Mouse (Mus musculus): ENCODE results near the gene Prelid1.
A peak's percentile ranks its signal among the peaks of the same experiment; 100 is the strongest.

Gene Prelid1

DNA sequence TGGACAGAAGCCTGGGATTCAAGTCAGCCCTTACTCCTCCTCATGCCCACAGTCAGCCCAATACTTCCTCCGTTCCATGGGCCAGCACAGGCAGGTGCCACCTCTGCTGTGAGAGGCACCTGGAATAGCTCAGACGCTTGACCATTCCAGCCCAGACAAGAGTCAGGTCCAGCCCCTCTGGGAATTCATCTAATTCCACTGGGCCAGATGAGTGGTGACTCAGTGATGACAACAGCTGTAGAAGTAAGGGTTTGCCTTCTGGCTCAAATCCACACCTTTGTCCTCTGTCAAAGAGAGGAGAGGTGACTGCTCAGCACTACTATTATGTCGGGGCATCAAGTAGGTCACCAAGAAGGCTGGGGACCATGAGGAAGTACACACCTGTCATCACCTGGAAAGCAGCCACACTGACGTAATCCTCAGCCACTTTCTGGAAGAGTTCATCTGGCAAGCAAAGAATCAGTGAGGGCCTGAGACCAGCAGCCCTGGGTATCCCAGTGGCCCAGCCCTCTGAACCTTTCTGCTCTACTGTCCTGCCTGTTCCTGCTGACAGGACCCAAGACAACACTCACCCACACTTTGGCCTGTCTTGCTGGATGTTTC is at the start of gene Prelid1:
Gene Prelid1 (plus strand): TSS at position 570 of the 603 bp plus-strand sequence.
- no peak for DNase-seq

GRCm38 (mm10) chr13:55277203-55277602 is 43.1 kb upstream of the Prelid1 start:
- no peak for DNase-seq

- DNase-seq, result no peak
These were observed 42.7 kb upstream of the Prelid1 start for GRCm38 (mm10) chr13:55277646-55278045.

GRCm38 (mm10) chr13:55288854-55289253 is 31.4 kb upstream of the Prelid1 start:
- DNase-seq, result peak; percentile 14

- DNase-seq, result no peak
These were observed 23.5 kb upstream of the Prelid1 start for GRCm38 (mm10) chr13:55296760-55297159.

DNA sequence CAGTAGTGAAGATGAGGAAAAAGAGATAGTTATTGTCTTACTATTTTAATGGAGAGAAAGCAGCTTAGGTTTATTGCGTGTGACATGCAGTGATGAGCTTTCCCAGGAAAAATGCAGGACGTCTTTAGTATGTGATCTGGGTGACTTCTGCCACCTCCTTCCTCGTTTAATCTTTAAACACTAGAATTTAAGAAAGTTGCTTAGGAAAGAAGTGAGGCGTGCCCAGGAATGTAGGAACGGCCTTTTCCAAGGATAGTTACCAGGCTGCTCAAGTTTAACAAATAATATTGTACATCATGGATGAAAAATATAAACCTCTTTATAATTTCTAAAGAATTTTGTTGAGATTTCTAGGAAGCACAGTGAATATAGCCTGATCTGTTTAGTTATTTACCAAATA is 19.4 kb upstream of the Prelid1 start:
- no peak for DNase-seq

- no peak for DNase-seq
These were observed 8.2 kb upstream of the Prelid1 start for GRCm38 (mm10) chr13:55312028-55312630.

GRCm38 (mm10) chr13:55313051-55313450 is 7.2 kb upstream of the Prelid1 start:
- DNase-seq, result no peak

DNA sequence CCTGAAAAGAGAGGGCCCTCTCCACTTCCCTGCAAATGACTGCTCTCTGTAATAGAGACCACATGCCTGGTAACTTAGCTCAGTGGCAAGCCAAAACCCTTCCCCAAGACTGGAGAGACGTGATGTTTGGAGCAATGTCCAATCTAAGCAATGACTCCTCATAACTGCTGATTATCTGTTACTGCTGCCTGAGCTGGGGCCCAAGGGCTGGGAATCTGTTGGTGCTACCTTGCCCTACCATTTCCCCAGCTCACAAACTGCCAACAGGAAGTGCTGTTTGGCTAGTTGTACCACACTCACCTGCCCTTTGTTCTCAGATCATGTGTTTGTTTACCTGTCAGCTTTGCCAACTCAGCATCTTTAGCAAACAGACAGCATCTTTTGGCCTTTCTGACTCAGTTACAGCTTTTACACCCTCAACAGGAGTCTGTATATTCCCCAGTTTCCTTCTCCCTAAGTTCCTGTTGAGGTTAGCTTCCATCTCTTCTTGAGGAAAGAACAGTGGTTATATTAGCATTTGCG is 5.3 kb upstream of the Prelid1 start:
- no peak for DNase-seq

DNA sequence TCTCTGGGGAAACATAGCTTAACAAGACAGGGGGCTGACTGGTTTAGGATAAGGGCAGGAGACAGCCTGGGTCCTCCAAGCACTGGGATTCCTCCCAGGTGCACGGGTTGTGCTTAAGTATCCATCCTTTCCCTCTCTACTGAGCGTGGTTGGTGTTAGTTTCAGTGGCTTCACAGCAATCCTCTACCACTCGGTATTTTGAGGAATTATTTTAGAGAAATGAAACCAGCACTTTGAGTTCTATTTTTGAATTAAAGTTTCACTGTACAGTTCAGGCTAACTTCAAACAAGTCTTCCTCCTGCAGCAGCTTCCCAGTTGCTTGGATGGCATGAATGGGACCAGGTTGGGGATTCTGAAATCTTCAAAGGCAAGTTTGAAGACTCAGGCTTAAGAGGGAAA is 1.9 kb upstream of the Prelid1 start:
- no peak for DNase-seq

- peak; percentile 94 for DNase-seq
These were observed 1.3 kb downstream of the Prelid1 start, which contains the start of gene Rab24 for GRCm38 (mm10) chr13:55321434-55322129. Rab24 (minus strand) TSS chr13:55321946.

DNA sequence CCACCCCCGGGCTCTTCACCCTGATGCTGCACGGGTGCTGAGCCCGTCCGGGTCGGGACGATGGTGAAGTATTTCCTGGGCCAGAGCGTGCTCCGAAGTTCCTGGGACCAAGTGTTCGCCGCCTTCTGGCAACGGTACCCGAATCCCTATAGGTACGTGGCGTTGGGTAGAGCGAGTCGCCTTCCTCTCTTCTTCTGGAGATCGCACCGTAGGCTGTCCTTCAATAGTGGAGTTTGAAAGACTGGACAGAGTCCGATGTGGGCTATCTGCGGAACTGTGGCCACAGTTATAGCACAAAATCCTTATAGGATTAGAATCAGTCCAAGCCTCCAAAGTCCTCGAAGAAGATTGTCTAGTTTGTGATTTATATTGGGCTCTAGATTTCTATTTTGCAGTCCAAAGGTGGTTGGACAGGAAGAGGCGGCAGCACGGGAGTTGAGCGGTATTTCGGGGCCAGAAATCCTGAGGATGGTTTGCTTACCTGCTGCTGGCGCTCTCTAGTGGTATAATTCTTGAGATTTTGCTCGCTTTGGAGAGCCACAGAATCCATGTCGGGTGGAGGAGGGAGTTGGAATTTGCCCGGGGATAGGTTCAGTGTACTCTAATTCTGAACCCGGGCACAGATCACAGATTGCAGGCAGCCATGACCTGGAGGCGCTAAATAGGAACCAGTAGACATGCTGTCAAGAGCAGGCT is 2.0 kb downstream of the Prelid1 start:
- peak; percentile 81 for DNase-seq

DNA sequence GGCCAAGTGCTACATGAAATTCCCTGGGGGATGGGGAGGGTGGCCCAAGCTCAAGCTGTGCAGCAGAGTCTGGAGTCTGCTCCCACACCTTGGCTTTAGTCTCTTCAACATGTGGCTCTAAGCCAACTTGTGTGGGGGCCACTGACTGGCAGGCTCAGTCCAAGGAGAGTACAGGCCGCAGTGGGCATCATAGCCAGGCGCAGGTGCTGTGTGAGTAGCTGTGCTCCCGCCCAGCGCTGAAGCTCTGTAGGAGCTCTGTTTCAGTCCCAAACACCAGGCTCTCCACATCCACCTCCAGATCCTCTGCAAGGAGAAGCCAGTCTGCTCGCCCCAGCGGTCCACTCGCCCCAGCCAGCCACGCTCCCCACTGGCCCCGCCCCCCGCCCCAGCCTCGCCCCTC is 5.3 kb downstream of the Prelid1 start:
- peak; percentile 36 for DNase-seq

- DNase-seq, result no peak
These were observed 6.9 kb downstream of the Prelid1 start for GRCm38 (mm10) chr13:55327169-55327568.

- DNase-seq, result peak; percentile 90
These were observed 7.3 kb downstream of the Prelid1 start for GRCm38 (mm10) chr13:55327633-55328032.

GRCm38 (mm10) chr13:55328171-55328570 is 7.9 kb downstream of the Prelid1 start:
- no peak for DNase-seq

GRCm38 (mm10) chr13:55328641-55329040 is 8.3 kb downstream of the Prelid1 start:
- DNase-seq, result no peak

DNA sequence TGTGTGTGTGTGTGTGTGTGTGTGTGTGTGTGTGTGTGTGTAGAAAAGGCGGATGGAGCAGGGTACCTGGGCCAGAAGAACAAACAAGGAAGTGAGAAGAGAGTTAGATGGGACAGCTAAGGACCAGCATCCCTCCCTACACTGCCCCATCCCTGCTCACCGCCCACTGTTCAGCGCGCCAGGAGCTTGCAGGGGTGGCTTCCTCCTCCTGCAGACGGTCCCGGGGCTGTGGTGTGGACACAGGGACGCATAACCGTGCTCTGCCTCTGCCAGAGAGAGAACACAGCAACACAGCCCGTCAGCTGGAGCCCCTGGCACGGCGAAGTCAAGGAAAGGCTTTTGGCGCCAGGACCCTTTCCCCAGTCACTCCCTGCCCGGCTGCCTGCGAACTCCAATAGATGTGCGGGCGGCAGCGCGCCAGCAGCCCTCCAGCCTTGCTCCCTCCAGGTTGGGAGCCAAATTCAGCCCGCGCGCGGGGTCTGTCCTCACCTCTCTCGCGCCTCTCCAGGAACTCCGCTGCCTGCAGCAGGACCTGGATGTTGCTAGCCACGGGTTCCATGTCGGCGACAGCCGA is 8.9 kb downstream of the Prelid1 start:
- no peak for DNase-seq

DNA sequence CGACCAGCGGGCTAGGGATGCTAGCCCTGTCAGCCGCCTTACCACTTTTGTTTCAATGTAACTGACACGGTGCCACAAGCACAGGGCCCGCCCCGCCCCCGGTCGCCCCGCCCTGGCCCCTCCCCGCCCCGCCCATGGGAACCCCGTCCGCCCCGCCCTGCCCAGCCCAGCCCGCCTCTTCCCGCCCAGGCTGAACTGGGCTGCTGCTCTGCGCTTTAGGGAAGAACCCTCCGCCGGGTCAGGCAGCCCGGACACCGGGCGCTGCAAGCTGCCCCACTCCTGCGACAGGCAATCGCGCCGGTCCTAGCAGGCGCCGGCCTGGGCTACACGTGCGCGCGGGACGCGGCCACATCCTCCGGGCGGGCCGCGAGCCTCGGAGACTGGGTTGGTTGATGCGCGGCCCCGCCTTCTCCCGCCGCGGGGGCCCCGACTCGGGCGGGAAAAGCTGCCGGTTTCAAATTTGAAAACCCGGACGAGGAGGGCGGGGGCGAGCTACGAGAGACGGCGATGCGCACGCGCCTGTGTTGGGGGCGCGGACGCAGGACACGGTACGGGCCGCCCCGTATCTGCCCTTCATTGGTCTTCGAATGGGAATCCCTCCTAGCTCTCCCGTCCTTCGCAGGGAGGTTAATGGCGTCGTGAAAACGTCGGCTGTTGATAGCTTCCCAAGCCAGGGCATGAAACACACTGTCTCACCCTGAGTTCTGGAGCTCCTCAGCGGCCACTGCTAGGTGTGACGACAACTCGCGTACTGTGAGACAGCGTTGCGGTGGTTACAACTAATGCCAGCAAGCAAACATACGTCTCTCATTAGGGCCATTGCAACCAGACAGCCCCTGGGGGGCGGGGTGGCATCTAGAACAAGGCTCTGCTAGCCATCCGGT is 9.6 kb downstream of the Prelid1 start, which contains the start of gene Mxd3:
Gene Mxd3 (minus strand): TSS at position 141 of the 884 bp plus-strand sequence.
- peak; percentile 91 for DNase-seq

DNA sequence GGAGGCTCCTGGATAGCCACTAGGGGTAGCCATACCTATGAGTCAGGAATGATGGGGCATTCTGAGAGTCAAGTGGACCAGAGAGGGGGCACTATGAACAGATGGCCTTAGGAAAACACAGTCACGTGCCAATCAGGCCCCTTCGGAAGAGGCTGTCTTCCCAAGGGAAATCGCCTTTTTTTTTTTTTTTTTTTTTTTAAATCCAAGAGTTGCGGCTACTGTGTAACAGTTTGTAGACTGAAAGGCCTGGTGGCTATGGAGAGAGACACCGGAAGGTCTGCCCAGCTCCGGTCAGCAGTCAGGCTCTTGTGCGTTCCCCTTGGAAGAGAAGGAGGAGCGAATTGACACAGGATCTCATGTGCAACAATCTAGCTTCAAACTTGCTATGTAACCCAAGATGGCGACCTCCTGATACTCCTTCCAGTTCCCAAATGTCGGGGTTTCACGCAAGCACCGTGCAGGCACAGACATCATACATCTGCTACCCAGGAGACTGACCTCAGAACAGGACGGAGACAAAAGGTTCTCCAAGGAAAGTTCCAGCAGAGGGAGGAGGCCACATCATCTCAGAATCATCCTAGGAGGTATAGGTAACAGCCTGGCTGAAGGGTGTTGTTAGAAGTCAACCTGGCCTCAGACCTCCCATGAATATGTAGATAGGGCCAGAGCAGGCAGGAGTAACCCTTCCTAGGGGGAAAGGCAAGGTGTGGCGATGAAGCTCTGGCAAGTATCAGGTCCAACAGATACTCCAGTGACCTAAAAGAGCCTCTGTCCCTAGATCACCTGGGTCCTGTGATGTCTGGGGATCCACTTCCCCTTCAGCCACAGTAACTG is 10.5 kb downstream of the Prelid1 start:
- DNase-seq, result no peak

GRCm38 (mm10) chr13:55332331-55332730 is 12.0 kb downstream of the Prelid1 start:
- DNase-seq, result no peak

Measured in kidney, postnatal 14 days (tissue).